Mouse (Mus musculus): ENCODE measurements at regions not wholly inside any gene's neighbourhood (a gene's known extent, or its start where the extent isn't known, plus 50 kb on each side); places are given as distances from the start of the nearest gene placed in this dataset.

GRCm38 (mm10) chr15:34751021-34751420, 393.3 kb upstream of the 9430069I07Rik start:
- TF ChIP-seq CTCF (IDR thresholded peaks at IDR 0.05; ENCODE audit: low read depth), result no peak
- TF ChIP-seq EP300 (IDR thresholded peaks at IDR 0.05; ENCODE audit: low read depth), result no peak
